Mouse (Mus musculus) kidney, embryonic 14.5 days (tissue): Measurements from ENCODE around the gene Ptpn3. TPM values are rescaled to one million over a fixed set of nuclear protein-coding genes. Genes with fewer than 3 reads are reported as not detected.

Source experiments
- ATAC-seq: fragments of 200-750 bp; cut with Nextera tagmentation; 2 replicates; pipeline ENCODE4 v1.8.0; 2017; ENCODE audit warnings: moderate number of reproducible peaks, mild to moderate bottlenecking, moderate TSS enrichment, moderate library complexity; ENCODE audit not compliant: low FRiP score, low TSS enrichment
- H3K27ac ChIP-seq: fragments of 300-500 bp; sonication (generic); 2 replicates; pipeline ENCODE4 v1.5.1; 2014; ENCODE audit warnings: low read depth, mild to moderate bottlenecking, low read length, moderate library complexity, mixed read lengths
- H3K27me3 ChIP-seq: fragments of 300-500 bp; sonication (generic); 2 replicates; pipeline ENCODE4 v1.6.1; 2014; ENCODE audit warnings: mild to moderate bottlenecking, low read length; ENCODE audit not compliant: control insufficient read depth, insufficient read depth
- H3K36me3 ChIP-seq: fragments of 300-500 bp; sonication (generic); 2 replicates; pipeline ENCODE4 v1.6.1; 2014; ENCODE audit warnings: low read length, mixed read lengths; ENCODE audit not compliant: control insufficient read depth, insufficient read depth
- H3K4me1 ChIP-seq: fragments of 300-500 bp; sonication (generic); 2 replicates; pipeline ENCODE4 v1.6.1; 2014; ENCODE audit warnings: low read length, mixed read lengths; ENCODE audit not compliant: control insufficient read depth, insufficient read depth
- H3K4me2 ChIP-seq: fragments of 300-500 bp; sonication (generic); replicated peaks from 2 replicates; pipeline ENCODE4 v1.6.1; 2014; ENCODE audit warnings: low read depth, mild to moderate bottlenecking, low read length
- H3K4me3 ChIP-seq: fragments of 300-500 bp; sonication (generic); 2 replicates; pipeline ENCODE4 v1.5.1; 2014; ENCODE audit warnings: mild to moderate bottlenecking, low read length
- H3K9ac ChIP-seq: fragments of 300-500 bp; sonication (generic); 2 replicates; pipeline ENCODE4 v1.6.1; 2014; ENCODE audit warnings: low read depth, mild to moderate bottlenecking, low read length, moderate library complexity
- H3K9me3 ChIP-seq: fragments of 300-500 bp; sonication (generic); 2 replicates; pipeline ENCODE4 v1.6.1; 2016; ENCODE audit warnings: low read length; ENCODE audit not compliant: control insufficient read depth
- WGBS: fragments of 180-500 bp; shearing (Covaris S2); extraction: QIAGEN DNeasy Blood & Tissue Kit; methylation state at CpG from one replicate; pipeline ENCODE4 v1.1.7; 2014; 5-methylcytosine and 5-hydroxymethylcytosine counted together
- polyA plus RNA-seq: library from polyadenylated mRNA; unstranded; fragments of >200 nt; fragmentation: Nextera tagmentation; extraction: Ambion mirVana; gene quantifications from 2 replicates; pipeline ENCODE4 v1.2.1, GENCODE M21; 2014

Gene Ptpn3
- polyA plus RNA-seq, 1 experiment from 2014 or later: 17.0 TPM

- H3K9me3 ChIP-seq: no peaks in the 10 kb centered on the region
- no peaks in the 10 kb centered on the region for H3K36me3 ChIP-seq
- no peak for ATAC-seq
- no peak overlapping the region for H3K27ac ChIP-seq
- H3K4me1 ChIP-seq: peaks cover 4% of the 10 kb centered on the region; the same call in 1 of the 2 replicates
- H3K4me2 ChIP-seq: no peak overlapping the region
- no peak overlapping the region for H3K9ac ChIP-seq
- no peak overlapping the region for H3K4me3 ChIP-seq
- no peaks in the 10 kb centered on the region for H3K27me3 ChIP-seq
- 77% methylated on average over 2 of the region's 2 CpGs for WGBS
Measured at GRCm38 (mm10) chr4:57285251-57285650, 16.4 kb downstream of the Ptpn3 start.

DNA sequence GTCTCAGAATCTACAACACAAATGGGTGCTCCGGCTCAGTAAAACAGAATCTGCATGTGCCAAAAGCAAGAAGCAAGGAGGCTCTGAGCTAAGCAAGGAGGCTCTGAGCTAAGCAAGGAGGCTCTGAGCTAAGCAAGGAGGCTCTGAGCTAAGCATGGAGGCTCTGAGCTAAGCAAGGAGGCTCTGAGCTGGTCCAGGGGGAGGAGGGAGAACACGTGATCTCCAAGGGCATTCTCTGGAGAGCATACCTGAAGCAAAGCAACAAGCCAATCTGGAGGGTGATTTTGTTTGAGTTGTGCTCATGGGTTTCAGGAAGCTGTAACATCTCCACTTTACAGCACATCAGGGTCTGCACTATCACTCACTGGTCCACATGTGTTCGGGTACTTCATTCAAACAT is 18.4 kb downstream of the Ptpn3 start:
- WGBS: 82% methylated on average over 3 of the region's 3 CpGs
- Histone ChIP-seq H3K4me3 (no peak overlapping the region), H3K9me3 (no peaks in the 10 kb centered on the region), H3K27me3 (no peaks in the 10 kb centered on the region), H3K36me3 (no peaks in the 10 kb centered on the region), H3K4me1 (peaks cover 17% of the 10 kb centered on the region; the same call in 1 of the 2 replicates), H3K4me2 (no peak overlapping the region), H3K27ac (no peak overlapping the region), H3K9ac (no peak overlapping the region)
- no peak for ATAC-seq

DNA sequence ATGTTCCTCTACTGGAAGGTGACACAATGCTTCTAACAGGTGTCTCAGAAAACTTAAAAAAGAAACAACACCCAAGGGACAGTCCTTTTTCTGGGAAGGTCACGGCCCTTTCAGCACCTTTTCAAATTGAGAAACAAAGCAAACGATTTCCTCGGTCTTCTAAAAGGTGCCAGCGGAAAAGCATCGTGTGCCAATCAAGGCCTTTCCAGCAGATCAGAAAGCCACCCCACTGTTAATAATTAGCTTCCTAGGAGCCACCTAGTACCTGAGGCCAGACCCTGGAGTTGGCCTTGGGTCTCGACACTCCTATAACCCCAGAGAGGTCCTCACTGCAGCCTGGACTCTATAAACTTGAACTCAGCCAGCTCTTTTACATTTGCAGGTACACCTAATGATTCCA is 19.0 kb downstream of the Ptpn3 start:
- Histone ChIP-seq H3K4me2 (no peak overlapping the region), H3K27ac (peak overlapping the region; percentile 55; the same call in 1 of the 2 replicates), H3K36me3 (no peaks in the 10 kb centered on the region), H3K9me3 (no peaks in the 10 kb centered on the region), H3K4me1 (peaks cover 17% of the 10 kb centered on the region; the same call in 1 of the 2 replicates), H3K27me3 (no peaks in the 10 kb centered on the region), H3K9ac (no peak overlapping the region), H3K4me3 (no peak overlapping the region)
- ATAC-seq: no peak
- 58% methylated on average over 6 of the region's 6 CpGs for WGBS

DNA sequence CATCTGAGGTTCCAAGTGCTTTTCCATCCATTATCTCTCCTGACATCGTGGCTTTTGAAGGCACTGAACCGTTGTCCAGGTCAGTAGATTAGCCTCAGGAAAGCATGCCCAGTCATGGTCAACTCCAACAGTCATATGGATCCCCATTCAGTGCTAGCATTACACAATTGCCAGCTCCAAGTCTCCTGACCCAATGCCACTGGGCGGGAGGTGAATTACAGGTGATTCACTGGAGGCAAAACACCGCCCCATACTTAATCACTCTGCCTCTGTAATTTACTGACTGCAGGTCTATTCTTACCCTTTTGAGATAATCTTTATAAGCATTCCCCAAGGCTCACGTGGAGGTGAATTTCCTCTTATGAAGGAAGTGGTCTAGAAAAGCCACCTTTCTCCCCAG is 19.5 kb downstream of the Ptpn3 start:
- H3K4me3 ChIP-seq: no peak overlapping the region
- no peaks in the 10 kb centered on the region for H3K36me3 ChIP-seq
- no peak overlapping the region for H3K9ac ChIP-seq
- H3K27me3 ChIP-seq: no peaks in the 10 kb centered on the region
- ATAC-seq: no peak
- WGBS: 54% methylated on average over 5 of the region's 5 CpGs
- peaks cover 17% of the 10 kb centered on the region; the same call in 1 of the 2 replicates for H3K4me1 ChIP-seq
- peak overlapping the region; percentile 55; the same call in 1 of the 2 replicates for H3K27ac ChIP-seq
- H3K4me2 ChIP-seq: no peak overlapping the region
- H3K9me3 ChIP-seq: no peaks in the 10 kb centered on the region

DNA sequence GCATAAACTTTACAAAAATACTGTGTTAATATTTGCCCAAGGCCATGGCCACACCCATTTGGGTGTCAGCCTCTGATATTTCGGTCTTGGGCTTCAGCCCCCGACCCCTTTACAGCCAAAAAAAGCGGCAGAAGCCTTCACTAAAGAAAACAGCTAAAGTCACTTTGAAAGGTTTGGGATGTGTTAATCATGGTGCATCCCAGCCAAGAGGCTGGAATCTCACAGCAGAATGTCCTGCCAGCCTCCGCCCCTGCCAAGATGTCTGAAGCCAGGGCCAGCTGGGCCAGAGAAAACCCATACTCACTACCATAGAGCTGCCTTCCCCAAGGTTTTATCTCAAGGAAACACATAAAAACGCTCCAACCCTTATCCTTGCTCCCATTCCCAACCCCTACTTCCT is 20.7 kb downstream of the Ptpn3 start:
- Histone ChIP-seq H3K4me2 (no peak overlapping the region), H3K4me3 (no peak overlapping the region), H3K27ac (no peak overlapping the region), H3K27me3 (no peaks in the 10 kb centered on the region), H3K4me1 (peaks cover 17% of the 10 kb centered on the region; the same call in 1 of the 2 replicates), H3K9ac (no peak overlapping the region), H3K9me3 (no peaks in the 10 kb centered on the region), H3K36me3 (no peaks in the 10 kb centered on the region)
- no peak for ATAC-seq
- 81% methylated on average over 5 of the region's 5 CpGs for WGBS

- ATAC-seq: peak; percentile 54; the same call in 1 of the 2 replicates
- WGBS: 8% methylated on average over 8 of the region's 8 CpGs
- H3K4me2 ChIP-seq: peak overlapping the region; percentile 21; the same call in 1 of the 2 replicates
Measured at GRCm38 (mm10) chr4:57279229-57279628, 22.4 kb downstream of the Ptpn3 start.

GRCm38 (mm10) chr4:57278812-57279211 is 22.8 kb downstream of the Ptpn3 start:
- ATAC-seq: peak; percentile 24; the same call in 1 of the 2 replicates

More at GRCm38 (mm10) chr4:57279229-57279628, 22.4 kb downstream of the Ptpn3 start:
- H3K9me3 ChIP-seq: no peaks in the 10 kb centered on the region
- H3K27ac ChIP-seq: peak overlapping the region; percentile 25; the same call in 1 of the 2 replicates
- H3K4me1 ChIP-seq: peaks cover 17% of the 10 kb centered on the region; the same call in 1 of the 2 replicates
- H3K36me3 ChIP-seq: no peaks in the 10 kb centered on the region
- H3K27me3 ChIP-seq: no peaks in the 10 kb centered on the region
- no peak overlapping the region for H3K9ac ChIP-seq
- no peak overlapping the region for H3K4me3 ChIP-seq

GRCm38 (mm10) chr4:57277671-57278070 is 24.0 kb downstream of the Ptpn3 start:
- no peaks in the 10 kb centered on the region for H3K9me3 ChIP-seq
- WGBS: 73% methylated on average over 3 of the region's 3 CpGs
- H3K9ac ChIP-seq: no peak overlapping the region
- H3K27ac ChIP-seq: no peak overlapping the region
- ATAC-seq: no peak
- H3K36me3 ChIP-seq: no peaks in the 10 kb centered on the region
- H3K4me2 ChIP-seq: no peak overlapping the region
- H3K4me3 ChIP-seq: no peak overlapping the region
- peaks cover 17% of the 10 kb centered on the region; the same call in 1 of the 2 replicates for H3K4me1 ChIP-seq
- H3K27me3 ChIP-seq: no peaks in the 10 kb centered on the region

More at GRCm38 (mm10) chr4:57278812-57279211, 22.8 kb downstream of the Ptpn3 start:
- H3K27ac ChIP-seq: peak overlapping the region; percentile 69
- H3K9me3 ChIP-seq: no peaks in the 10 kb centered on the region
- no peaks in the 10 kb centered on the region for H3K36me3 ChIP-seq
- WGBS: 31% methylated on average over 10 of the region's 10 CpGs
- no peak overlapping the region for H3K4me3 ChIP-seq
- no peak overlapping the region for H3K9ac ChIP-seq
- H3K4me1 ChIP-seq: peaks cover 17% of the 10 kb centered on the region; the same call in 1 of the 2 replicates
- peak overlapping the region; percentile 21 for H3K4me2 ChIP-seq
- no peaks in the 10 kb centered on the region for H3K27me3 ChIP-seq

- no peaks in the 10 kb centered on the region for H3K27me3 ChIP-seq
- H3K27ac ChIP-seq: no peak overlapping the region
- H3K36me3 ChIP-seq: no peaks in the 10 kb centered on the region
- peak; percentile 54 for ATAC-seq
- no peak overlapping the region for H3K4me2 ChIP-seq
- no peaks in the 10 kb centered on the region for H3K9me3 ChIP-seq
- no peak overlapping the region for H3K4me3 ChIP-seq
- H3K9ac ChIP-seq: no peak overlapping the region
- WGBS: 6% methylated on average over 8 of the region's 8 CpGs
- H3K4me1 ChIP-seq: peaks cover 17% of the 10 kb centered on the region; the same call in 1 of the 2 replicates
Measured at GRCm38 (mm10) chr4:57275116-57275743, 26.4 kb downstream of the Ptpn3 start.
